Mouse (Mus musculus): ENCODE data around the gene Ppfibp2.

Ppfibp2 gene

DNA sequence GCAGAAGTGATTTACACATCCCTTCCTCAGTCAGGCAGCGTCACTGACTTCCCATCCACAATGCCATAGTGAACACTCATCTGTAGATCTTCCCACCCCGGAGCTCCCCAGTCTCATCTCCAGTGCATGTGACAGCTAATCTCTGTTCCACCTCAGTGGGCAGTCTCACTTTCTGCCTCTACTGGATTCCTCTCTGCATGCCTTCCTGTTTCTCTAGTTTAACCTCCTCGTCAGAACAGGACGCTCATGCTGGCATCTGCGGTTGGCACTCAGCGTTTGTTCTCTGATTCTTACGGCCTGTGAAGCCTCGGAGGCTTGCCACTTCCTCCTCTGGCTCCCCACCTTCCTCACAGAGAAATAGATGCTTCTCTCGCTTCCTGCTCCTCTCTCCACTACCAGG is 112.6 kb downstream of the Ppfibp2 start:
- DNase-seq: peak; percentile 38 to 50

DNA sequence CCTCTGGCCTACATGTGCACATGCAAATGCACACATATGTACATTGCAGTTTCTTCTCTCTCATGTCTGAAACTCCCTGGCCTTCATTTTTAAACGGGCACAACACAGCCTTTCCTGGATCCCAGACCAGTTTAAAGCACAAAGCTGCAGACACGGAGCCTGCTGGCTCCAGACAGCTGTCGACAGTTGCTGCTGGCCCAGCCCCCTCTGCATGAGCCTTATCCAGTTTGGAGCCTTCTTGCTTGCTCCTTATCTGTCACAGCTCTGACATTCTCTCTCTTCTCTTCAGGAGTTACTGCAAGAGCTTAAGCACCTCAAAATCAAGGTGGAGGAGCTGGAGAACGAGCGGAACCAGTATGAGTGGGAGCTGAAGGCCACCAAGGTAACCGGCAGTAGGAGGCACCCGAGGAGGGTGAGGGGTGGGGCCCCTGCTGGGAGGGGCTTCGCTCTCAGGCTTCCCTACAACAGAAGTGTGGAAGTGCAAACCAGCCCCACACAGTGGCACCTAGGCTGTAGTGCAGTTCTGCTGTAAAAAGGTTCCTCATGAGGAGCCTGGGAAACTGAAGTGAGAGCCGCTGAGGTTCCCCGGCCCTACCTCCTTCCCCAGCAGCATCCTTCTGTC is 113.6 kb downstream of the Ppfibp2 start:
- DNase-seq: peak; percentile 86 to 92

DNA sequence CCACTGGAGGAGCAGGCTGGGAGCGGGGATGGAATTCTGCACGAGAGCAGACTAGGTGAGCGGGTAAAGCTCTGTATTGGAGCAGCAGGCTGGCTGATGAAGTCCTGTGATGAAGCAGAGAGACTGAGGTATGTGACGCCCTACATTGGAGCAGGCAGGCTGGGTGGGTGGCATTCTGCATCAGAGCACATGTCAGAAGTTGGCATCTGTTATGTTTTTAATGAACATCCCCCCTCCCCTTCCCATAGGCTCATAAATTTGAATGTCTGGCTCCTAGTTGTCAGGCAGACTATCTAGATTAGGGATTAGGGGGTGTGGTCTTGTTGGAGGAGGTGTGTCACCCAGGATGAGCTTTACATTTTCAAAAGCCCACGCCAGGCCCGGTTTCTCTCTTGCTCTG is 117.7 kb downstream of the Ppfibp2 start:
- DNase-seq: no peak

DNA sequence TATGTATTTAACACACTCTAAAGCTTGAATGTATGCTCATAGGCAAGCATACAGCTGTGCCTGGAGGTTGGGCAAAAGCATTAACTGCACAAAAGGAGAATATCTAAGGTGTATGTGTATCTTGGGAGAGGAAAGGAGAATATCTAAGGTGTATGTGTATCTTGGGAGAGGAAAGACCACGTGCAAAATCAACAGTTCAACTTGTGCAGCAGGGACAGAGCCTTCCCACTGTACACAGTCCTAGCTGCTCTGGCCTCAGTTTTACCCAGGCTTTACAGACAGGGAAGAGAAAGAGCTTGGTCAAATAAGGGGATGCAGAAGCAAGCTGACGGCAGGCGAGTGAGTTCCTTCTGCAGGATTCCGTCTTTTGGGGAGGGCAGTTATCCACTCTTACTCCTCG is 119.1 kb downstream of the Ppfibp2 start:
- DNase-seq: no peak

DNA sequence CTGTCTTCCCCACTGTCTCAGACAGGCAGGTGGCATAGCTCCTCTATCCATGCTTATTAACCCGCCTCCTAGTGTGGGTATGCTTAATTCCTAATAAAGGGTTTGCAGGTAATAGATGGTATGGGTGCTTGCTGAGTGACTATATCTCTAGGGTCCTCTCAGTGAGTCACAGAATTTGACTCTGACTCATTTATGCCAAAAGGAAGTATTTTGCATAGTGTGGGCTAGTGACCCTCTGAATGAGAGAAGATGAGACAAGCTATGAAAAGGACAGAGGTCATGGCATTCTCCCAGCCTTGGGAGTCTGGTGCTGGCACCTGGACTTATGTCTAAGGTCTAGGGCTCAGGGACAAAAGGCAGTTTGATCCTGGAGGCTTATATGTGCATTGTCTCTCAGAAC is 125.8 kb downstream of the Ppfibp2 start:
- DNase-seq: no peak

DNA sequence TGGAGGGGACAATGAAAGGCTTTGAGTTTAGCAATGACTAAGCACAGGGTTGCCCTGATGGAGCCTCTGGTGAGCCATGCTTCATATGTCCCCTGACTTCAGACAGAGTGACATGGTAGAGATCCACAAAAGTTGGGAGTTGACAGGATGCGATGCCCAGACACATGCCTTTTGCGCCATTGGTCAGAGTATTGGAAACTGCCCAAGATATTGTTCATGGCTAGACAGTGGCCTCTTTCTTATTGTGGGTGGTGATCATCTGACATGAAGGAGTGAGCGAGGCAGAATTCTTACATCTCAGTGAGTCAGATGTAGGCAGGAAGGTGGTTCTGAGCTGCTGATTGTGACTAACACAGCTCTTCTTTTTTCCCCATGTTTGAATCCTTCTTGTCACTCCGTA is 127.5 kb downstream of the Ppfibp2 start:
- DNase-seq: no peak

DNA sequence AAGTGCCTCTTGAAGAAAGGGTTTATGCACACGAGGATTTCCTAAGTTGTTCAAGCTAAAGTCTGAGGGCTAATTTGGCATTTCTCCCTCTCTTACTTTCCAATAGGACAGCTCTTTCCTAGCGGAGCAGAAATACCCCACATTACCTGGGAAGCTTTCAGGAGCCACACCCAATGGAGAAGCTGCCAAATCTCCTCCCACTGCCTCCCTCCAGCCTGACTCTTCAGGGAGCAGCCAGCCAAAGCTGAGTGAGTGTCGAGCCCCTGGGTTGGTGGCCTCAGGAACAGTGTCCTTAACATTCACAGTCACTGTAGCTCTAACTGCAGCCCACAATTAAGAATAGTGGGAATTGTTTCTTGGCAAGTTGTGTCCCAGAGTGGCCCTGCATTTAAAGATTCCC is 132.5 kb downstream of the Ppfibp2 start:
- DNase-seq: peak; percentile 23 to 43

DNA sequence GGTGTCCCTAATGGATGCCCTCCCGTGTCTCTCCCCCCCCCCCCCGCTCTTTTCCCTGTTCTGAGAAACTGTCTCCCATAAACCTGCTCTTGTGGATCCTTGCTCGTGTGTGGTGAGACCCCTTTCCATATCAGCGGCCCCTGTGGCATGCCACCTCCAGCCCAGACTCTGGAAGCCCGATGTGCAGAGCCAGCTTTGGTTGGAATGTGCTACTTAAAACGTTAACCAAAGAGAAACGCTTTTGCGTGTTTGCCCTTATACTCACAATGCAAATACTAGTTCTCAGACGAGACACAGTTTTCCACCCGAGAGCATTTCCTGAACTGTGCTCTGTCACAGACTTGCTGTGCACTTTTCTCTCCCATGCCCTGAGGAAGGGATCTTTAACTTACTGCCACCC is 135.6 kb downstream of the Ppfibp2 start:
- no peak for DNase-seq

DNA sequence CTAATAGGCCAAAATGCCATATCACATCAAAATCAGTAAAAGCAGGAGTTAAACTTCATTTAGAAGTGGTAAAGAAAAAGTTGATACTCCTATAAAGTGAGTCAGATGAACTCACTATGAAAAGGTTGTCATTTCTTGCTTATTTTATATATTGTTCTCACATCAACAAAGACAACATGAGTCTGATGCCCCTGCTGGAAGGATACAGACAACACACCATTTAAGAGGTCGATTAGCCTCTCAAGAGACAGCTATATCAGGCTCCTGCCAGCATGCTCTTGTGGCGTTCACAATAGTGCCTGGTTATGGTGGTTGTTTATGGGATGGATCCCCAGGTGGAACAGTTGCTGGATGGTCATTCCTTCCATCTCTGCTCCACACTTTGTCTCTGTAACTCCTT is 138.2 kb downstream of the Ppfibp2 start:
- no peak for DNase-seq

DNA sequence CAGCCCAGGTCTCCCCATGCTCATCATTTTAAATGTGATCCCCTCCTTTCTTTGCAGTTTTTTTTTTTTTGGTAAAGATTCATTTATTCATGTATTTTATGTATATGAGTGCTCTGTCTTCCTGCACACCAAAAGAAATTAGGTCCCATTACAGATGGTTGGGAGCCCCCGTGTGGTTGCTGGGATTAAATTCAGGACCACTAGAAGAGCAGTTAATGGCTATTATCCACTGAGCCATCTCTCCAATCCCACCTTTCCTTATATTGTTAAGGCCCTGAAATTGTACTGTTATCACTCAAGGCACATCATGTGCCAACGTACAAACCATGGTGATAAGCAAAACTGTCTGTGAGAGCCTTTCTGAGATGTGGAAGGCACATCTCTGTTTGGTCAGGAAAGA is 143.7 kb downstream of the Ppfibp2 start:
- DNase-seq: no peak

DNA sequence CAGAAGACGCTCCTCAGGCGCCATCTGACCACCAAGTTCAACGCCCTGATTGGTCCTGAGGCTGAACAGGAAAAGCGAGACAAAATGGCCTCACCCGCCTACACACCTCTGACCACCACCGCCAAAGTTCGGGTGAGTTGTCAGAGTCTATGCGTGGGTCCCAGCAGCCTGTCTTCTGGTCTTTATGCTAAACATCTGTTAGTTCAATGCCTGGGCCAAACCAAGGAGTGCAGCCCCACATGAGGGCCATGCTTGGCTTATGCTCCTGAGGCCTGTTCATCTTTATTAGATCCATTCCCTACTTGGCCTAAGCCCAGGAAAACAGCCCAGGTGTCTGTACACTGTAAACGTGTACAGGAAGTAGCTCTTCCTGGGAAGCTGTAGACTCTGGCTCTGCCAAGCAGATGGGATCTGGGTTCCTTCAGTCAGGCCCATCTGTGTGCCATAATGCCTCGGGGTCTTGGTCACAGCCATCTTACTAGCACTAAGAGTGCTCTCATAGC is 148.0 kb downstream of the Ppfibp2 start:
- no peak for DNase-seq

DNA sequence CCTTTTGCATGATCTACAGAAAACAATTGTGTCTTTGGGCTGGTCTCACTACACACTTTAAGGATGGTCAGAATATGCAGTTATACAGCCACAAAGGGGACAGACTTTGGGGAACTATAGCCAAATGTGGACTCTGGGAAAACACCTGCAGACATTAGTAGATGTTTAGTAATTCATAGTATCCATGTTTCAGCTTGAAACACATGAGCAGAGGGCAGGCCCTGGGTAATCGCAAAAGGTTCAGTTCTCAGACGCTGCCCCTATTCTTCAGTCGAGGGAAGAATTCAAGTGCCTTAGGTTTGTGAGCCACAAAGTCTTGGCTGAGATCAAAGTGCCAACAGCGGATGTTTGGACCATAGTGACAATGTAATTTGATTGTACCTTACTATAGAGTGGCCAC is 149.4 kb downstream of the Ppfibp2 start:
- no peak for DNase-seq

DNA sequence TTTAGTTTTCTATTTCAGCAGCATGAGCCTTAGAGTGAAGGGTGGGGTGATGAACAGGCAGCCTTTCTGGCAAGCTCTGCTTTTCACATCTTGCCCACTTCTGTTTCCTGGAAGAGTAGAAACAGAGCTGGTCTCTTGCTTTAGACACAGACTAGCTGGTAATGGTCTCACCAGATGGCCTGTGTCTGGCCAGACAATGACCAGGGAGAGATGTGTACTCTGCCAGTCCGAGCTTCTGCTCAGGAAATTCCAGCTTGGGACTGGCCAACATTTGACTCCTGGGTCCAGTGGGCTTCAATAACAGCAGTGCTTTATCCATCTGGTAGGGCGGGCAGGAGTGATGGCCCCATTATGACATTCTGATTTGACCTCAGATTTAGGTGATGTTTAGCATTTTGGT is 150.1 kb downstream of the Ppfibp2 start:
- no peak for DNase-seq

DNA sequence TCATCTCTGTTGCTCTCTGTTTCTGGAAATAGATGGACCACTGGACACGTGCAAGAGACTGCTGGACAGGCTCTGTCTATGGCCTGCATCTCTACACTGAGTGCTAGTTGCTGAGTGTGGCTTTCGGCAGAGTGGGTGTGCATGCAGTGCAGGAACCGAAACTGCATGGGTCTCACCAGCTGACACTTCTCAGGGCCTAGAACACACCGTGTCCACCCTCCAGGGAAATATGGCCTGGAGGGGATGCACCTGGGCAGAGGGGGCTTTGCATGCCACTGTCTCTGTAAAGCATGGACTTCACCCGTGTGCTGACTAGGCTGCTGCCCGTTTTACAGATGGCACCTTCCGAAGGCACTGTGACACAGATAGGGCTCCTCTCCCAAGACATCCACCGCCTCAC is 151.0 kb downstream of the Ppfibp2 start:
- DNase-seq: no peak

DNA sequence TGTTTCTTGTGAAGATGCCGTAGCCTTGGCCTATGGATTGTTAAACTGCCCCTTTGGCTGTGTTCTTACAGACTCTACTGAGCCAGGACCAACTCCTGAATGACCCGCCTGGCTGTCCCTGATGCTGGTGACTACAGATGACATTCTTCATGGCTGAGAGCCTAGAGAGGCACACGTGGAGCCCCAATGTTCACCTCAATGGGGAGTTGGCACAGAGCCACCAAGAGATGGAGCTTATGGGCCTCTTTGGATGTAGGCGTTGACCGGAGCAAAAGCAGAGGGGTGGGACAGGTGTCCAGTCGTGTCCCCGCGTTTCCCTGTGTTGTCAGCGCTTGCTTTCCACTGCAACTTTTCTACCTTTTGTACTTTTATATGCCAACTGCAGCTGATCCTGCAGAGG is 152.5 kb downstream of the Ppfibp2 start:
- DNase-seq: no peak

DNA sequence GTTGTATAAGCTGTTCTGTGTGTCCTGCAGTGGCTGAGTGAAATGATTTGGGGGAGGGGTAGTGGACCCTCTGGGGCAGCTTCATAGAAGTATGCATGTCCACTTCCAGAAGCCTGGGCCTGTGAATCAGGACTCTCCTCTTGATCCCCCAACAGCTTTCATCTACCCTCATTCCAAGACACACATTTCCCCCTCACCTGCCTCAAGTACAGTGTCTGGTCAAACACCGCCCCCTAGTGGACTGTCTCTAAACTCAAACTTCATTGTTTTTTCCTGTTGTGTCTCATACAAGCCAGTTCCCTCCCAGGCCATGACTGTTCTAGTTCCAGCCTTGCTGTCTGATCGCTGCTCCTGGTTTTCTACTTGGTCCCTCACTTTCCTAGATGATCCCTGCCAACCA is 152.9 kb downstream of the Ppfibp2 start:
- peak in 1 of 2 experiments; percentile 61 for DNase-seq

DNA sequence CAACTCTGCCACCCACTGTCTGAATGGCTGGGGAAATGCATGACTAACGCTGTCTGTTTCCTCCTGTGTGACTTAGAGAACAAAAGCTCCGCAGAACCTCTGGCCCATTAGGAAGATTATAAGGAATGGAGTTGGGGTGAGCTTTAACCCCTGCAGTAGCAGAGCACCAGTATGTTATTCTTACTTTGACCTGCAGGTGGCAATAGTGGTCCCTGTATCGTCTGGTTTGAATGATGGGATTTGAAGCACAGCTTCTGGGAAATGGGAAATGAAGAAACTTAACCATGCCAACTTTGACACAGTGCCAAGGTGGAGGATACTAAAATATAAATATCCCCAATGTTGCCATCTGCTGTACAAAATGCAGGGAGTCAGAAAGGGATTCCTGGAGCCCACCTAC is 154.3 kb downstream of the Ppfibp2 start:
- DNase-seq: peak in 1 of 2 experiments; percentile 19

DNA sequence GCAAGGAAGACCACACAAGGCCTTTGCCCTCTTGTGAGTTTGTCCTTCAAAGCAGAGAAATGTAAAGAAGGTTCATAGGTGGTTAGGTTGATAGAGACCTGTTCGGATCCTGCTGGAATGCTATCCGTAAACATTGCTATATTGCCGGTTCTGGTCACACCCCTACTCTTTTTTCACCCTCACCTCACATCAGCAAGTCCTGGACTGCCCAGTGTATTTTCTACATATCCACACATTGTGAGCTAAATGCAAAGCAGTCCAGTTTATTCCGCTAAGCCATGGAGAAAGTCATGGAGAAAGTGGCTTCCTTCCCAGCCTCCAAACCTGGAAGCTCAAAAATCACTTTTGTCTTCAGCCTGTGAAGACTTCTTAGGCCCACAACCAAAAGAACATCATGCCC is 154.7 kb downstream of the Ppfibp2 start:
- no peak for DNase-seq

DNA sequence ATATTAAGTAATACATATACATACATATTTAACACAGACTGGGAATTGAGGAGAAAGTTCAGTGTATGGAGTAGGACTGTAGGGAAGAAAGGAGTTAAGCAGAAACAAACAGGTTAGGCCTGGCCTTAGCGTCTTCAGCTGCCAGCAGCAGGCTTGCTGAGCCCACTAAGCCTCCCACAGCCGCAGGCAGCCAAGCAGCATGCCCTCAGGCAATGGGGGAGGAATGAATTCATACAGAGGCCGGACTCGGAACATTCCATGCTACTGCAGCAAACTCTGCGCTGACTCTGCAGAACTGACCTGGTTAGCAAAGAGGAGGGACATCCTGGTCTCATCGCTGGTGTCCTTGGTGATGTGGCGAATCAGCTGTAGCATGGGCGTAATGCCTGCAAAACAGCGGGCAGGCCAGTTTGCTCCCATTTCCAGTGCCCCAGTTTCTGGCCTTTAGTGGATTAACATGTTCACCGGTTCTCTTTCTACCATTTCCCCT is 157.1 kb downstream of the Ppfibp2 start:
- DNase-seq: no peak

DNA sequence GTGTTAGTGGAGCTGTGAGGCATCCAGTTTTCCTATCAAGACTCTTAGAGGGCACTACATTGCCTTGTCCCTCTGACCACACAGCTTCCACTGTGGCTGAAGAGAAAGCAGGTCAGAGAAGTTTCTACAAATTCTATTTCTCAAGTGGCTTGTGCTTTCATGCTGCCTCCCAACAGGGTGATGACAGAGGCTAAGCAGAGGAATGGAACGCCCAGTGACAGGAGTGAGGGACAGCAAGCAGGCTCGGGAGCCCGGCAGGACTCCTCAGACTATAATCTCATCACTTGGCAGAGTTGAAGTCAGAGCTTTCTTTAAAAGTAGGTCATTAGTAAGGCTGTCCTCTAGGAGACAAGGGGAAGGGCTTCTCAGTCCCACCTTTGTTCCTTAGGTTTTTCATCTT is 160.9 kb downstream of the Ppfibp2 start:
- no peak for DNase-seq

DNA sequence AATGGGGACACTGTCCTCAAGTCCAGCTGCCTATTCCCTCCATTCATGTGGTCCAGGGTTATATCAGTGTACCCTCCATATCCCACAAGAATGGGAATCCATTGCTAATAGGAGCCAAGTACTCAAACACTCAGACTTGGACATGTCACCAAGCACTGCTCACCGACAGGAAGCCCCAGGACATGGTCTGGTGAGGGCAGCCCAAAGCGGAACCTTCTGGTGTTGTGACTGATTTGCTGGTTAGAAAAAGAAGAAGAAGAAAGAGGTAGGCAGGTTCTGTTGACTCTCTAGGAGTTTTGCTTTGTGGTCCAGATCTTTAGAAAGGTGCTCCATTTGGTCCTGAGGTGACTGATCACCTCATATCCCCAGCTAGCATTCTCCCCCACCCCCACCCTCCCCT is 161.7 kb downstream of the Ppfibp2 start:
- no peak for DNase-seq

DNA sequence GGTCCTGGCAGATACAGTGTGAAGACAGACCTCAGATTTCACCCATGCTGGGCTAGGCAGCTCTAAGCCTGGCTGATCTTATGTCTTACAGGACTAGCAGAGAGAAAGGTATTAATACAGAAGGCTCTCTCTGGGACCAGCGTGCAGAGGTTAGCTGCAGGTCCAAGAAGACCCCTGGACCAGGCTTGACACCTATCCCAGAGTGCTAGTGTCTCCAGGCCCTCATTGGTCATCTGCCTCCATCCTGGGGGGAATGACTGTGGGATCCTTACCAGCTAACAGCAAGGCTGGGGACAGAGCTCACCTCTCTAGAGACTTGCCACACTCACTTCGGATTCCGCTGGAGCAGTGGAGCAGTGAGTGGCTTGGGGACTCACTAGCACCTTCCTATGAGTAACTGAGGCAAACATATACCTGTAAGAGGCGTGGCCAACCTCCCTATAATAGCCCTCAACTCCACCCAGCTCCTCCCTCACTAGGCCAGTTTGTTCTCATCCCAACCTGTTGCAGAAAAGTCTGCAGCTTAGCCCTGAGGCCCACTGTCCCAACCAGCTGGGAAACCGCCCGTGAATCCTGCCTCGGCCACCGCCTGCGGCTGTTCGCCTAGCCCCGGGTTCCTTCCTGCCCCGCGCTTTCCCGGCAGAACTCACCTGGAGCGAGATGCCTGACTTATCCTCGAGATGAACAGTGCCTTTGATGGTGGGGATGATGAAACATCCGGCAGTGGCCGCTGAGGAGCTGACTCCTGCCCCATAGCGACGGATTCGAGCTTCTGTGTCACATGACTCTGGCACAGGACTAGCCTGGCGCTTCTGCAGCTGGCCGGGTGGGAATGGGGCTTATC is 162.5 kb downstream of the Ppfibp2 start, which contains the start of gene Cyb5r2:
Cyb5r2 (minus strand) TSS at position 725 of the 844 bp plus-strand sequence.
- peak in 1 of 2 experiments; percentile 31 for DNase-seq

DNA sequence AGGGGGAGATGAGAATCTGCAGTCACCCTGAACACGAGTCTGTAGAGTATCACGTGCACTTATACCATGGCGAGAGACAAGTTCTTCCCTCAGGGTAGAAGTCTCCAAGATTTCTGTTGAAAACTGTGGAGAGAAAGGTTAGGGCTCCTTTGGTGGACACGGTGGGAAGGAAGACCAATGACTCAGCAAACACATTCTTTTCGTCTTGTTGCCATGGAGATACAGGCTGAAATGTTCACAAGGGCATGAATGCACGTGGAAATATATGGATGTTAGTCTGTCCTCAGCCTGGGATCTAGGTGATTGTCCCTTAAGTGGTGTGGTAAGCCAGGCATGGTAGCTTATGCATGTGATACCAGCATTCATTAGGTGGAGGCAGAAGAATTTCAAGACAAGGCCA is 175.8 kb downstream of the Ppfibp2 start:
- no peak for DNase-seq

DNA sequence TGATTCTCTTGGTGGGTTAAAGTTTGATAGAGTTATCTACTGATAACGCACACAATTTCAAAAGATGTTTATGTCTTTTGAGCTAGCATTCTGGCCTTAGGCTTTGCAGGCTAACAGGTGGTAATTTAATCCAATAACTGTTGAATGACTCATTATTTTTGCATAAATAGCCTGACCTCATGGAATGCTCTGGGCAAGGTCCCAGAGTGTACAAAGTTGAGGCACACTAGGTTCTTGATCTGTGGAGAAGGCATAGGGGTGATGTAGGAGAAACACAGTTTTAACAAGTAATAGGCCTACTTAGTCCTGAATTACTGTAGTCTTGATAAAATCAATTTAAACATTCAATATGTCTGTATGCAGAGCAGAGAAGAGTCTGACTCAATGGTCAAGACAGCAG is 183.2 kb downstream of the Ppfibp2 start:
- DNase-seq: no peak

Measured in lung, postnatal 4 days (tissue).